Mouse (Mus musculus): ENCODE data around the gene Arrdc4.

The Arrdc4 gene

GRCm38 (mm10) chr7:68748761-68749635, at the start of gene Arrdc4:
Gene Arrdc4, minus strand, starts transcription at chr7:68749241.
- peak; percentile 99 for DNase-seq

- DNase-seq, result no peak
These were observed 46.5 kb upstream of the Arrdc4 start for GRCm38 (mm10) chr7:68795578-68795977.

GRCm38 (mm10) chr7:68788711-68789110, 39.7 kb upstream of the Arrdc4 start:
- DNase-seq, result no peak

GRCm38 (mm10) chr7:68771757-68772094, 22.7 kb upstream of the Arrdc4 start:
- no peak for DNase-seq

- DNase-seq, result no peak
These were observed 22.1 kb upstream of the Arrdc4 start for GRCm38 (mm10) chr7:68770894-68771756.

GRCm38 (mm10) chr7:68765926-68766325, 16.9 kb upstream of the Arrdc4 start:
- DNase-seq, result no peak

- DNase-seq, result no peak
These were observed 10.2 kb upstream of the Arrdc4 start for GRCm38 (mm10) chr7:68759148-68759724.

- no peak for DNase-seq
These were observed 7.7 kb upstream of the Arrdc4 start for GRCm38 (mm10) chr7:68756656-68757204.

GRCm38 (mm10) chr7:68749919-68750318, 878 bp upstream of the Arrdc4 start:
- DNase-seq, result no peak

- peak; percentile 67 for DNase-seq
These were observed 680 bp downstream of the Arrdc4 start for GRCm38 (mm10) chr7:68748361-68748760.

GRCm38 (mm10) chr7:68744616-68745015, 4.4 kb downstream of the Arrdc4 start:
- no peak for DNase-seq

- DNase-seq, result no peak
These were observed 4.8 kb downstream of the Arrdc4 start for GRCm38 (mm10) chr7:68744206-68744605.

- DNase-seq, result no peak
These were observed 8.3 kb downstream of the Arrdc4 start for GRCm38 (mm10) chr7:68740763-68741162.

GRCm38 (mm10) chr7:68738676-68739399, 10.2 kb downstream of the Arrdc4 start:
- no peak for DNase-seq

- DNase-seq, result no peak
These were observed 22.7 kb downstream of the Arrdc4 start for GRCm38 (mm10) chr7:68726380-68726779.

- DNase-seq, result no peak
These were observed 24.3 kb downstream of the Arrdc4 start for GRCm38 (mm10) chr7:68724711-68725110.

GRCm38 (mm10) chr7:68721520-68721919, 27.5 kb downstream of the Arrdc4 start:
- no peak for DNase-seq

GRCm38 (mm10) chr7:68717988-68718387, 31.1 kb downstream of the Arrdc4 start:
- DNase-seq, result no peak

- peak; percentile 20 for DNase-seq
These were observed 31.5 kb downstream of the Arrdc4 start for GRCm38 (mm10) chr7:68717498-68717897.

- no peak for DNase-seq
These were observed 32.1 kb downstream of the Arrdc4 start for GRCm38 (mm10) chr7:68716926-68717325.

- no peak for DNase-seq
These were observed 36.1 kb downstream of the Arrdc4 start for GRCm38 (mm10) chr7:68712928-68713327.

GRCm38 (mm10) chr7:68712425-68712824, 36.6 kb downstream of the Arrdc4 start:
- DNase-seq, result no peak

GRCm38 (mm10) chr7:68709319-68709573, 39.8 kb downstream of the Arrdc4 start:
- no peak for DNase-seq
